Mouse (Mus musculus): ENCODE measurements around the gene Trpc5os. TPM values are rescaled to one million over a fixed set of nuclear protein-coding genes. Genes with fewer than 3 reads are reported as not detected.

Gene Trpc5os
- total RNA-seq (2021) = not detected
- long read RNA-seq, experiment 1 = 0 reads
- long read RNA-seq, experiment 2 = 0 reads

DNA sequence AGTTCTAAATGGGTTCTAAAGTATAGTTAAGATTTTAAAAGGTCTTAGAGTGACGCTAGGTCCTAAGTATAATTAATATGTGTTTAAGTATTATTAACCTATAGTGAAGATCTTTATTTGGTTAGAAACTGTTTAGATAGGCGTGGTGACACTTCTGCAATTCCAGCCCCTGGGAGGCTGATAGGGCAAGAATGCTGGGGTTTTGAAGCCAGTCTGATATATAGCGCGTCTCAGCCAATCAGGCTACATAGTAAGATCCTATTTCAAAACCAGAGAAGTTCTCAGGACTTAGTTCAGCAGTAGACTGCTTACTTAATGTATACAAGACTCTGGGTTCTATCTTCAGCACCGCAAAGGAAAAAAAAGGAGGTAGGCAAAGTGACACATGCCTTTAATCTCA is at the start of gene Trpc5os:
TSS of gene Trpc5os (plus strand) at position 301 of the 400 bp plus-strand sequence.
- DNase-seq = no peak

DNA sequence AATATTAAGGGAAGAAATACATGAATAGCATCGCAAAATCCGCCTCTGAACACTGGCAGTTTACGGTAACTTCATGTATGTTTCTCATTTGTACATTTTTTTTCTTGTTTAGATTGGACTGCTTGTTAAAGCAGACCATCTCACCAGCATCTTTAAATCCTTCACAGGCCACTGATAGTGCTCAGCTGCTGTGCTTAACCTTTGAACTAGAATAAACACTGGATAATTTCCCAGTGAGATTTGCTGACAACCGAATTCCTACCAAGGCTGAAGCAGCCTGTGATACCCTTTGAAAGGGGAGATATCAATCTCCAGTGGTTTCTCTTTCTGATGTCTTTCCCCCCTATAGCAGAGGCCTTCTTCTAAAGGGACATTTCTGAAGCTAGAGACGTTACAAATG is 48.3 kb upstream of the Trpc5os start:
- DNase-seq = no peak

DNA sequence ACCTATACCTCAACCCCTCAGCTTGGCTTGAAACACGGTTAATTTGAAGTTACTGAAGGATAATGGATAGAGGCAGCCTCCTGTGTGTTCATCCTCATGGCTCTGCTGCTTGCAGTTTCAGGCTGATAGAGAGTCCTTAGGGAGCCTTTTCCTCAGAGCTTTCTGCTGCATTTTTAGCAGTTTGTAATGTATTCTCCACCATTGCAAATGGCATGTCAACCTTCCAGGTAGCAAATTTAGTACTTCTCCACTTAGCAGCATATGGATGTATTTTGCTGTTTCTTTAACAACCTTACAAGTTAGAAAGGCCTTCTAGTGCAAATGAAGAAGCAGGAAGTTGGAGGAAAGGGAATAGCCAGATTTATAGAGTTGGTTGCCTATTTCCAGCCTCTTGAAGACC is 36.1 kb upstream of the Trpc5os start:
- DNase-seq = no peak

GRCm38 (mm10) chrX:144421091-144421490 is 35.3 kb upstream of the Trpc5os start:
- no peak for DNase-seq

GRCm38 (mm10) chrX:144423848-144424247 is 32.5 kb upstream of the Trpc5os start:
- no peak for DNase-seq

DNA sequence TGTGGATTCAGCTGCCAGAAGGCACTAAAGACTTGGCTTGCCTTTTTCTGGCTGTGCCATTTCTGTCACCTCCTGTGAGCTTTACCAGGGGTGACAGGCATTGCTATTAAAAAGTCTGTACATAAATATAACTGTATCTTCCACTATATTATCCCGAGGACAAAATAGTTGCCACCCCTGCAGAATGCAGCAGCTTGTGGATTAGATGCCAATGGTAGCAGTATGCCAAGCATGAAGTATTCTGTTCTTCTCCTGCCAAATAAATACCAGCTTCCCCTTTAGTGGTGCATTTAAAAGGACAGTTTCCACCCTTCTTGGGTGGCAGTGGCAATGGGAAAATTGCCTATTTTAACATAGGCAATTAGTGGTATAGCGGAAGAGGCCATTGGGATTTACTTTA is 8.0 kb downstream of the Trpc5os start:
- no peak for DNase-seq

DNA sequence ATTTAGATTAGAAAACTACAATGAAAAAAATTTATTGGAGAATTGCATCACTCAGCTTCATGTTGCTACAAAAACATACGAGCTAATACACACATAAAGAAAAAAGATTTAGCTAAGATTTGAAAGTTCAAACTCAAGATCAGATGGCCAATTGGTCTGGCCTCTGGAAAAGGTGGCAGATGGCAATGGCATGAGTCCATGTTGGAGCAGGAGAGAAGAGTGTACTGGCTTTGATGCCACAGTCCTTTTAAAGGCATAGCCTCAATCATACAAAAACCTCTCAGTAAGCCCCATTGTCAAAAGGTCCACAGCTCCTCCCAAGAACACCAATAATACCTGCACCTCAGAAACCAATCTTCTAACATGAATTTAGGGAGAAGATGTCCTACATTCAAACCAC is 35.0 kb downstream of the Trpc5os start:
- DNase-seq = no peak

GRCm38 (mm10) chrX:144523239-144523638 is 66.9 kb downstream of the Trpc5os start:
- DNase-seq = no peak

DNA sequence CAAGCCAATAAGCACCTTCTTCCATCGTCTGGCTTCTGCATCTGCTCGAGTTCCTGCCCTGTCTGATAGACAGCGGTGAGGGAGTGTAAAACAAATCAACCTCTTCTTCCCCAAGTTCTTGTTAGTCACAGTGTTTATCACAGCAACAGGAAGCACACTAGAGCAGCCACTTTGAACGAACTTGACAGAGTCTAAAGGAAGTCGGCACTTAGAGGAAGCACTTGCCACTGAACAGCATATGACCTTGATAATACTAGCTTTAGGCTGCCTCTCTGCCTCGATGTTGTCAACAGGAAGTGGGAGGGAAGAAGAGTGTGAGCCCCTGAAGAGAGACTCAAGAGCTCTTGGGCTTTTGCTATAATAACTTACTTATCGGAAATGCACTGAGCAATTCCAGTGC is 69.7 kb downstream of the Trpc5os start:
- no peak for DNase-seq

Other genes starting within 250 kb of the Trpc5os start
- gene Alg13, start 138.8 kb upstream of the Trpc5os start, total RNA-seq (2021) = 1 to 10 TPM; 4.6 to 6.7 TPM
- gene Trpc5, start 231.6 kb downstream of the Trpc5os start, total RNA-seq (2021) = not detected
- not detected for gene Rtl4, start 232.3 kb downstream of the Trpc5os start, total RNA-seq (2021)